Mouse (Mus musculus) hindbrain, embryonic 15.5 days (tissue): Measurements from ENCODE around the gene Man2a1. TPM values are rescaled to one million over a fixed set of nuclear protein-coding genes. Genes with fewer than 3 reads are reported as not detected.

Experiments
- ATAC-seq: fragments of 200-750 bp; cut with Nextera tagmentation; 2 replicates; pipeline ENCODE4 v1.8.0; 2017; ENCODE audit warnings: low read depth, moderate number of reproducible peaks, moderate TSS enrichment; ENCODE audit not compliant: low FRiP score
- H3K27ac ChIP-seq: fragments of 300-500 bp; sonication (generic); replicated peaks from 2 replicates; pipeline ENCODE4 v1.5.1; 2015; ENCODE audit warnings: mild to moderate bottlenecking, inconsistent platforms
- H3K27me3 ChIP-seq: fragments of 300-500 bp; sonication (generic); 2 replicates; pipeline ENCODE4 v1.6.1; 2015; ENCODE audit warnings: control low read depth, inconsistent platforms
- H3K36me3 ChIP-seq: fragments of 300-500 bp; sonication (generic); 2 replicates; pipeline ENCODE4 v1.6.1; 2015; ENCODE audit warnings: control low read depth, inconsistent platforms
- H3K4me1 ChIP-seq: fragments of 300-500 bp; sonication (generic); replicated peaks from 2 replicates; pipeline ENCODE4 v1.6.1; 2015; ENCODE audit warnings: control low read depth, inconsistent platforms
- H3K4me2 ChIP-seq: fragments of 300-500 bp; sonication (generic); 2 replicates; pipeline ENCODE4 v1.6.1; 2015; ENCODE audit warnings: moderate library complexity, mild to moderate bottlenecking, inconsistent platforms
- H3K4me3 ChIP-seq: fragments of 300-500 bp; sonication (generic); 2 replicates; pipeline ENCODE4 v1.5.1; 2015; ENCODE audit warnings: mild to moderate bottlenecking, inconsistent platforms
- H3K9ac ChIP-seq: fragments of 300-500 bp; sonication (generic); 2 replicates; pipeline ENCODE4 v1.6.1; 2015; ENCODE audit warnings: inconsistent platforms
- H3K9me3 ChIP-seq: fragments of 300-500 bp; sonication (generic); 2 replicates; pipeline ENCODE4 v1.6.1; 2016; ENCODE audit warnings: control low read depth, inconsistent platforms
- WGBS: fragments of 180-500 bp; shearing (Covaris S2); methylation state at CpG from one replicate; pipeline ENCODE4 v1.1.7; 2015; 5-methylcytosine and 5-hydroxymethylcytosine counted together
- polyA plus RNA-seq: library from polyadenylated mRNA; unstranded; fragments of >200 nt; fragmentation: Nextera tagmentation; extraction: Ambion mirVana; gene quantifications from 2 replicates; pipeline ENCODE4 v1.2.1, GENCODE M21; 2015

The Man2a1 gene
- polyA plus RNA-seq, 1 experiment from 2014 or later: 5.9 TPM

DNA sequence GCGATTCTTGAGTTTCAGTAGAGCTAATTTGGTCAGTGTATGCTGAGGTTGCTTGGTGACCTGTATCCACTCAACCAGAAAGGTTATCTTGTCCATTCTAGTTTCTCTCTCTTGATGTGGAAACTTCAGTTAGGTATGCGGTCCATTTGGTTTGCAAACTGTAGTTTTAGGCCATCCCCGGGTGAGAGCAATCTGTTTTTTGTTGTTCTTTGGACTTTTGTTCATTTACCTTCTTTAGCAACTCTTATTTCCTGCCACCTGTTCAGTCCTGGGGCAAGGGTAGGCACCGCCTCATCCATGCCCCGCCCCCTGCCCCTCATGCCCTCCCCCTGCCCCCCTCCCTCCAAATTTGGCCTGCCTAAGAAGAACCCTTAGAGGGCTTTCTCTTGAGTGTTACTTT lies 3.6 kb downstream of the Man2a1 start:
- no peaks in the 10 kb centered on the region for H3K27me3 ChIP-seq
- no peaks in the 10 kb centered on the region for H3K36me3 ChIP-seq
- ATAC-seq: no peak
- no peak overlapping the region for H3K9ac ChIP-seq
- H3K27ac ChIP-seq: no peak overlapping the region
- 80% methylated on average over 5 of the region's 5 CpGs for WGBS
- H3K4me3 ChIP-seq: no peak overlapping the region
- no peaks in the 10 kb centered on the region for H3K9me3 ChIP-seq
- H3K4me2 ChIP-seq: peak overlapping the region; percentile 95
- H3K4me1 ChIP-seq: peaks cover 47% of the 10 kb centered on the region

GRCm38 (mm10) chr17:64608228-64608627 lies 7.7 kb downstream of the Man2a1 start:
- no peak overlapping the region for H3K27ac ChIP-seq
- H3K27me3 ChIP-seq: no peaks in the 10 kb centered on the region
- no peaks in the 10 kb centered on the region for H3K9me3 ChIP-seq
- H3K9ac ChIP-seq: no peak overlapping the region
- H3K4me3 ChIP-seq: no peak overlapping the region
- H3K36me3 ChIP-seq: no peaks in the 10 kb centered on the region
- no peak for ATAC-seq
- 91% methylated on average over 6 of the region's 6 CpGs for WGBS
- H3K4me1 ChIP-seq: peaks cover 23% of the 10 kb centered on the region
- H3K4me2 ChIP-seq: no peak overlapping the region

DNA sequence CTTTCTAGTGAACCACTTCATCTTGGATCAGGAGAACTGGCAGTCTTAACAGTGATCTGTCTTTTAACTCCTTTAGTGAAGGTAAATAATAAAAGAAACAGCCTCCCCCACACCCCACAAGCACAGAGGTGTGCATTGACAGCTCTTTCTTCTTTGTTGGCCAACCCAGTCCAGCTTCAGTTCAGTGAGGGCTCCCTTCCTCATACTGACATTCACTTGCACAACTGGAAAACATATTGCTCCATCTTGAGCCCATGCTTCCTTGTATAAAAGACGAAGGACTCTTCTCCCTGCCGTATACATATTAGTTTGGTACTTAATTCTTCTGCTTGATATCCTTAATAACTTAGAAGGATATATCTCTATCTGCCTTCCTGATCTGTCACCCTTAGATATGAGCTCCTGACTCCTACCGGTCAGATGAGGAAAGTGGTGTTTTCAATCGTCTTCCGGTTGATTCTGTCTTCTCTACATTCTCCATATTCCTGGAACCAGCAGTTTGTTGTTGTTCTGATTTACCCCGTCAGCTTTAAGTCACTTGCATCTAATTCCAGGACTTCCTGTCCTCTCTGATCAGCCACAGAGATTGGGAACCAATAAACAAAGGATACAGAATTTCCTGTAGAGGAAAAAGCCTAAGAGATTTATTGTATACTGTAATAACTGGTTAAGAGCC lies 8.5 kb downstream of the Man2a1 start:
- Histone ChIP-seq H3K36me3 (no peaks in the 10 kb centered on the region), H3K9ac (no peak overlapping the region), H3K4me3 (no peak overlapping the region), H3K4me2 (no peak overlapping the region), H3K27ac (no peak overlapping the region), H3K4me1 (peaks cover 17% of the 10 kb centered on the region), H3K9me3 (no peaks in the 10 kb centered on the region), H3K27me3 (no peaks in the 10 kb centered on the region)
- ATAC-seq: no peak
- 88% methylated on average over 6 of the region's 6 CpGs for WGBS

- Histone ChIP-seq H3K4me1 (peaks cover 11% of the 10 kb centered on the region; the same call in 1 of the 2 replicates), H3K9me3 (no peaks in the 10 kb centered on the region), H3K27ac (no peak overlapping the region), H3K27me3 (no peaks in the 10 kb centered on the region), H3K4me3 (no peak overlapping the region), H3K36me3 (no peaks in the 10 kb centered on the region), H3K4me2 (no peak overlapping the region), H3K9ac (no peak overlapping the region)
- no peak for ATAC-seq
- 54% methylated on average over 3 of the region's 3 CpGs for WGBS
These were observed 9.2 kb downstream of the Man2a1 start for GRCm38 (mm10) chr17:64609741-64610140.

GRCm38 (mm10) chr17:64611426-64611825 lies 10.9 kb downstream of the Man2a1 start:
- no peaks in the 10 kb centered on the region for H3K36me3 ChIP-seq
- no peaks in the 10 kb centered on the region for H3K27me3 ChIP-seq
- H3K4me1 ChIP-seq: no peaks in the 10 kb centered on the region
- H3K4me3 ChIP-seq: no peak overlapping the region
- no peak overlapping the region for H3K9ac ChIP-seq
- ATAC-seq: no peak
- H3K9me3 ChIP-seq: no peaks in the 10 kb centered on the region
- H3K4me2 ChIP-seq: no peak overlapping the region
- WGBS: 92% methylated on average over 5 of the region's 5 CpGs
- H3K27ac ChIP-seq: no peak overlapping the region

GRCm38 (mm10) chr17:64612135-64612885 lies 11.8 kb downstream of the Man2a1 start:
- 91% methylated on average over 16 of the region's 16 CpGs for WGBS
- no peak for ATAC-seq

DNA sequence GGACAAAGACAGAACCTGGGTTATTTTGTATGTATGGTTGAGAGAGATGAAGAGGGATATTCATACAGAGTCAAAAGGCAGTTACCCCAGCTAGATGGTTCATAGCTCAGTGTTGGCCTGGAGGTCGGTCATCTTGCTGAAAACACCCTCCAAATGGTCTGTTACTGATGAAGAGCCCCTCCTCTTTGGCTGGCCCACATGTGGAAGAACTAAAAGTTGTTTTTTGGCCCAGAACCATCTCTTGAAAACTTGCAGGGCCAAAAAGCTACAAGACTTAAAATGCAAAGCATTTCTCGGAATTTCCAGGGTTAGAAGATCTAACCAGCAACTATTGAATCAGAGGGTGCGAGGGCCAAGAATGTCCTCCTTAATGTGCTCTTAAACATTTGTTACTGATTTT lies 12.4 kb downstream of the Man2a1 start:
- H3K36me3 ChIP-seq: no peaks in the 10 kb centered on the region
- no peak overlapping the region for H3K4me3 ChIP-seq
- no peak overlapping the region for H3K27ac ChIP-seq
- no peak overlapping the region for H3K9ac ChIP-seq
- H3K27me3 ChIP-seq: no peaks in the 10 kb centered on the region
- no peak overlapping the region for H3K4me2 ChIP-seq
- no peak for ATAC-seq
- no peaks in the 10 kb centered on the region for H3K9me3 ChIP-seq
- WGBS: 96% methylated on average over 3 of the region's 3 CpGs
- no peaks in the 10 kb centered on the region for H3K4me1 ChIP-seq

More at GRCm38 (mm10) chr17:64612135-64612885, 11.8 kb downstream of the Man2a1 start:
- Histone ChIP-seq H3K4me3 (no peak overlapping the region), H3K9ac (no peak overlapping the region), H3K9me3 (no peaks in the 10 kb centered on the region), H3K36me3 (no peaks in the 10 kb centered on the region), H3K4me2 (no peak overlapping the region), H3K4me1 (no peaks in the 10 kb centered on the region), H3K27me3 (no peaks in the 10 kb centered on the region), H3K27ac (no peak overlapping the region)

DNA sequence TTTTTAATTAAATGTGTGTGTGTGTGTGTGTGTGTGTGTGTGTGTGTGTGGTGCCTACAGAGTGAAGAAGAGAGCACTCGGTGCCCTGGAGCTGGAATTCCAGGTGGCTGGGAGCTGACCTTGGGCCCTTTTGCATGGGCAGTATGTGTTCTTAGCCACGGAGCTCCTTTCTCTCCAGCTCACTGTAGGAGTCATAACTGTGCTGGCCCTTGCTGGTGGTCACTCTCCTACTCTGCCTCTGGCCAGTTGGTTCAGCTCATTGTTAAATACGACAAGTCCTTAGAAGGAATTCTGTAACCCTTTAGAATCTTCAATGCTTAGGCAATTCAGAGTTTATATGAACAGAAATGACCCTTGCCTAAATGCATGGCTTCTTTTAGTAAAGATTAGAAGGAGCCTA lies 12.8 kb downstream of the Man2a1 start:
- ATAC-seq: no peak
- Histone ChIP-seq H3K36me3 (no peaks in the 10 kb centered on the region), H3K9me3 (no peaks in the 10 kb centered on the region), H3K4me2 (no peak overlapping the region), H3K4me1 (no peaks in the 10 kb centered on the region), H3K27ac (no peak overlapping the region), H3K27me3 (no peaks in the 10 kb centered on the region), H3K4me3 (no peak overlapping the region), H3K9ac (no peak overlapping the region)
- WGBS: 78% methylated on average over 3 of the region's 3 CpGs

DNA sequence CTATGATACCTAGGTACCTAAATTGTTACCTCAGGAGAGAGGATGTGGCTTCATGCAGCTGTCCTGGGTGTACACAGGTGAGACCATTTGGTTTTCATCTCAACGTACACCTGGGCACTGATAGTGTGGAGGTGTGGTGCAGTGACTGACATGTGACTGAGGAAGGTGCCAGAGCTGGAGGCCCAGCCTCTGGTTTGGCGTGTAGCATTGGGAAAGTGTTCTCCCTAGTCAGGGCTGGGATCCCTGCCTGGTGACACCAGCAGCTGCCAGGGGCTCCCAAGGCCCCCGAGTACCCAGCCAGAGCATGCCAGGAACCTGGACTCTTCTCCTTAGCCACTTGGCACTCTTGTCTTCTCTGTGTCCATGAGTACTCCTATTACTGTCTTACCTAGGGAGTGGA lies 14.3 kb downstream of the Man2a1 start:
- 86% methylated on average over 3 of the region's 3 CpGs for WGBS
- H3K27me3 ChIP-seq: no peaks in the 10 kb centered on the region
- no peak for ATAC-seq

DNA sequence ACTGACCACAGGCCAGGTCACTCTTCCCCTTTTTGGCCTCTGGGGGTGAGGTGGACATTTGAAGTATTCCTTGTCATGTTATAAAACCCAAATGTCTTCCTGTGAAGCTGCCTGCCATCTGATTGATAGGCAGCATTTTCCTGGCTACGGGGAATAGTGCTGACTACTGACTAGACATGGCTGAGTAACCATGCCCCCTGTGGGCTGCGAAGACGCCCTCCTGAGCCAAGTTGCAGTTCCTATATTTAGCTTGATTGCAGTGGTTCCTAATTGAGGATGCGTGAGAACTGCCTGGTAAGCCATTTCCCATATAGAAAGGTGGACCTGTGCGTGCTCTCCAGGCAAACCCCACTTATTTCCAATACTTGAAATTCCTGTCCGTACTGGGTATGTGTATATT lies 14.9 kb downstream of the Man2a1 start:
- Histone ChIP-seq H3K4me1 (0 out of 2 replicates have a peak, but pooled peaks cover 2% of the 10 kb centered on the region), H3K4me3 (no peak overlapping the region), H3K36me3 (no peaks in the 10 kb centered on the region), H3K4me2 (no peak overlapping the region), H3K9ac (no peak overlapping the region), H3K9me3 (no peaks in the 10 kb centered on the region), H3K27me3 (no peaks in the 10 kb centered on the region), H3K27ac (no peak overlapping the region)
- ATAC-seq: no peak
- 62% methylated on average over 6 of the region's 6 CpGs for WGBS

More for the DNA sequence above, 14.3 kb downstream of the Man2a1 start:
- H3K4me1 ChIP-seq: no peaks in the 10 kb centered on the region
- no peaks in the 10 kb centered on the region for H3K36me3 ChIP-seq
- no peaks in the 10 kb centered on the region for H3K9me3 ChIP-seq
- no peak overlapping the region for H3K27ac ChIP-seq
- no peak overlapping the region for H3K4me3 ChIP-seq
- no peak overlapping the region for H3K4me2 ChIP-seq
- H3K9ac ChIP-seq: no peak overlapping the region

GRCm38 (mm10) chr17:64616259-64616658 lies 15.7 kb downstream of the Man2a1 start:
- ATAC-seq: no peak
- 89% methylated on average over 6 of the region's 6 CpGs for WGBS
- peaks cover 8% of the 10 kb centered on the region; the same call in 1 of the 2 replicates for H3K4me1 ChIP-seq

DNA sequence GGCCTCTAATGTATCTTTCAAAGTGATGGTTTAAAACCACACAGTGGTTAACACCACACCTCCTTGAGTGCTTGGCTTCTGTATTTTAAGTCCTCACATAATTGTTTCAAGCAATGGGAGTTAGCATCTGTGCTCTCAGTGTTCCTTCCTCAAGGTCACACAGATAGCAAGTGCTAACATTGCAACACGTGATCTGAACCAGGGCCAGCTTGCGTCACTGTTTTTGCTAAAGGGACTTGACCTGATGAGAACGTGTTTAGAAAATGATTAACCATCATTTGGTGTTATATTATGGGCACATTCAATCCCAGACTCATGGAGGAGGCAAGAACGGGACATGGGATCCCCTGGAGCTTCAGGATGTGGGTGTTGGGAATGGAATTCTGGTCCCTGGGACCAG lies 17.3 kb downstream of the Man2a1 start:
- Histone ChIP-seq H3K9me3 (no peaks in the 10 kb centered on the region), H3K4me3 (no peak overlapping the region), H3K9ac (no peak overlapping the region), H3K36me3 (no peaks in the 10 kb centered on the region), H3K27ac (no peak overlapping the region), H3K4me2 (no peak overlapping the region), H3K27me3 (no peaks in the 10 kb centered on the region), H3K4me1 (peaks cover 10% of the 10 kb centered on the region; the same call in 1 of the 2 replicates)
- 87% methylated on average over 4 of the region's 4 CpGs for WGBS
- no peak for ATAC-seq

More at GRCm38 (mm10) chr17:64616259-64616658, 15.7 kb downstream of the Man2a1 start:
- Histone ChIP-seq H3K27me3 (no peaks in the 10 kb centered on the region), H3K4me2 (no peak overlapping the region), H3K36me3 (no peaks in the 10 kb centered on the region), H3K4me3 (no peak overlapping the region), H3K27ac (no peak overlapping the region), H3K9me3 (no peaks in the 10 kb centered on the region), H3K9ac (no peak overlapping the region)
